12 mouse cellular contexts compared by ENCODE assay signal in the genomic region with DNA sequence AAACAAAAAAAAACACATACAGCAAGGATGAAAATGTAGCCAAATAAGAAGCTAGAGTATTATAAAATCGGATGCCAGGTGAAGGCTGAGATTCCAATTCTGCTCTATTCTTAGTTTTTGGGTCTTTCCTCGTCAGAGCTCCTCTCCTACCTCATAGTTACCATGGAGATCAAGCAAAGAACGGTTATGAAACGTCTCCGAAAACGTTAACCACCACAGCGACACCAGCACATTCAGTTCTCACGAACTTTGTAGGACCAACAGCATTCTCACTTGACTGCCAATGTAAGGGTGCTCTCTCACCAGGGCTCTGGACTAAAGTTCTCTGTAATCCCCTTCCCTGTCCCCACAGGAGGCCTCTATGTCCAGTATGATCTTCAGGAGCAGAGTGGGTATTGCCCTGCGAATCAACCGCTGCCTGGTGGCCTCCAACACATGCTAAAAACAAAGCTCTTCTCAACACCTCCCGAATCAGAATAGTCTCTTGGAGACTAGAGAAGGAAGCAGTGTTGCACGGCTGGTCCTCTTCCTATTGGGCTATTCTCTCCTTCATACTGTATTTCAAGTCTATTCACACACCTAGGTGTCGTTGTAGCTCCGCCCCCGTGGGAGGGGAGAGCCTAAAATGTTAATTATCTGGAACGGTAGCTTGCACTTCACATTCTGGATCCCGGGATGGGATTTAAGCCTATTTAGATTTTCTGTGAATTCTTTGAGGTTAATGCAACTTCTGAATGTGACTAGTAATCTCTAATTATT. TPM values are rescaled to one million over a fixed set of nuclear protein-coding genes. Genes with fewer than 3 reads are reported as not detected.
DNase-seq lines count a peak whose midpoint lies in the region; ATAC-seq and TF ChIP-seq lines count a peak whose summit lies in the region.
"Had no signal": no experiment of that assay in that cellular context is flagged by ENCODE, and none has a peak within 500 bp of the region (broad histone marks: within the 10 kb centered on the region; RNA-seq: fewer than 3 reads in every experiment).

No protein-coding gene starts in this region.

- H3K4me3 ChIP-seq in forebrain, postnatal 0 days (ENCODE audit: low read depth, low read length), result no peak overlapping the region
- no peak overlapping the region for H3K4me3 ChIP-seq in forebrain, embryonic 15.5 days
- no peak overlapping the region for H3K4me3 ChIP-seq in embryonic facial prominence, embryonic 12.5 days
- H3K4me3 ChIP-seq in midbrain, embryonic 10.5 days, result no peak overlapping the region
- H3K4me3 ChIP-seq: neural tube, embryonic 13.5 days had no signal

- no peak overlapping the region for H3K4me2 ChIP-seq in forebrain, postnatal 0 days (ENCODE audit: low read depth)
- H3K4me2 ChIP-seq in forebrain, embryonic 15.5 days (replicated peaks), result no peak overlapping the region
- H3K4me2 ChIP-seq in embryonic facial prominence, embryonic 12.5 days (replicated peaks), result peak overlapping the region; percentile 33; the same call in 1 of the 2 replicates

- no peak for TF ChIP-seq CTCF in forebrain, postnatal 0 days (IDR thresholded peaks at IDR 0.05; ENCODE audit: low read depth)

- no peak overlapping the region for H3K9ac ChIP-seq in forebrain, postnatal 0 days
- no peak overlapping the region for H3K9ac ChIP-seq in forebrain, embryonic 15.5 days (replicated peaks)
- no peak overlapping the region for H3K9ac ChIP-seq in embryonic facial prominence, embryonic 12.5 days
- H3K9ac ChIP-seq: neural tube, embryonic 13.5 days had no signal

- H3K27me3 ChIP-seq in forebrain, postnatal 0 days (ENCODE audit: insufficient read depth, low read length), result peaks cover 70% of the 10 kb centered on the region
- peaks cover 86% of the 10 kb centered on the region for H3K27me3 ChIP-seq in forebrain, embryonic 15.5 days
- peaks cover 15% of the 10 kb centered on the region for H3K27me3 ChIP-seq in embryonic facial prominence, embryonic 12.5 days
- H3K27me3 ChIP-seq in midbrain, embryonic 10.5 days (ENCODE audit: low read depth, poor library complexity, severe bottlenecking), result peaks cover 100% of the 10 kb centered on the region

- no peaks in the 10 kb centered on the region for H3K4me1 ChIP-seq in forebrain, postnatal 0 days (ENCODE audit: insufficient read depth)
- peaks cover 9% of the 10 kb centered on the region for H3K4me1 ChIP-seq in forebrain, embryonic 15.5 days
- H3K4me1 ChIP-seq in embryonic facial prominence, embryonic 12.5 days, result peaks cover 30% of the 10 kb centered on the region
- peaks cover 40% of the 10 kb centered on the region for H3K4me1 ChIP-seq in midbrain, embryonic 10.5 days

- no peaks in the 10 kb centered on the region for H3K9me3 ChIP-seq in forebrain, postnatal 0 days (ENCODE audit: low read length)
- H3K9me3 ChIP-seq in forebrain, embryonic 15.5 days, result no peaks in the 10 kb centered on the region
- no peaks in the 10 kb centered on the region for H3K9me3 ChIP-seq in embryonic facial prominence, embryonic 12.5 days
- H3K9me3 ChIP-seq in midbrain, embryonic 10.5 days (replicated peaks), result no peaks in the 10 kb centered on the region
- H3K9me3 ChIP-seq: neural tube, embryonic 13.5 days had no signal

- ATAC-seq in forebrain, postnatal 0 days, result peak; percentile 61
- ATAC-seq in forebrain, embryonic 15.5 days (replicated peaks), result no peak
- ATAC-seq in embryonic facial prominence, embryonic 12.5 days (ENCODE audit: insufficient number of reproducible peaks, insufficient read depth, low FRiP score, low TSS enrichment), result no peak

- H3K27ac ChIP-seq in forebrain, postnatal 0 days (ENCODE audit: low read depth, low read length), result no peak overlapping the region
- no peak overlapping the region for H3K27ac ChIP-seq in forebrain, embryonic 15.5 days (replicated peaks)
- no peak overlapping the region for H3K27ac ChIP-seq in embryonic facial prominence, embryonic 12.5 days
- H3K27ac ChIP-seq in midbrain, embryonic 10.5 days (replicated peaks), result no peak overlapping the region
- H3K27ac ChIP-seq: neural tube, embryonic 13.5 days had no signal

- 23% methylated on average over 17 of the region's 17 CpGs for WGBS in forebrain, postnatal 0 days
- WGBS in forebrain, embryonic 15.5 days, result 22% methylated on average over 17 of the region's 17 CpGs
- WGBS in embryonic facial prominence, embryonic 12.5 days, result 29% methylated on average over 17 of the region's 17 CpGs
- 26% methylated on average over 17 of the region's 17 CpGs for WGBS in midbrain, embryonic 10.5 days

- H3K36me3 ChIP-seq in forebrain, postnatal 0 days (ENCODE audit: insufficient read depth), result no peaks in the 10 kb centered on the region
- no peaks in the 10 kb centered on the region for H3K36me3 ChIP-seq in forebrain, embryonic 15.5 days
- no peaks in the 10 kb centered on the region for H3K36me3 ChIP-seq in embryonic facial prominence, embryonic 12.5 days
- no peaks in the 10 kb centered on the region for H3K36me3 ChIP-seq in midbrain, embryonic 10.5 days
- H3K36me3 ChIP-seq: neural tube, embryonic 13.5 days had no signal

- peak; percentile 47 for DNase-seq in forebrain, postnatal 0 days
- DNase-seq in left cerebral cortex, adult 18-20 months (ENCODE audit: low spot score in 2 of 2), result peak; percentile 18 to 30
- no peak for DNase-seq in left cerebral cortex, adult 8-10 months (ENCODE audit: low spot score in 2 of 2)
- peak; percentile 30 for DNase-seq in midbrain, embryonic 10.5 days (ENCODE audit: low spot score)
- DNase-seq in ovary, postnatal 10 days (ENCODE audit: low spot score), result no peak
- DNase-seq in thymus, adult 18-20 months, result no peak
- DNase-seq: layer of hippocampus, adult 9-11 months; lung, postnatal 10 days had no signal

RNA-seq across cellular contexts. Expression of a gene that starts 50.2 kb away (rescaled TPM):
- total RNA-seq in forebrain, postnatal 0 days (2014; rRNA removed), result 0.10 TPM in 1 of 2 replicates, not detected in the other
- not detected in 2 replicates for polyA plus RNA-seq in forebrain, postnatal 0 days (2015; fragmentation: Nextera tagmentation; extraction: Ambion mirVana)
- polyA plus RNA-seq in forebrain, embryonic 15.5 days (2015; fragmentation: Nextera tagmentation; extraction: Ambion mirVana), result not detected in 2 replicates
- total RNA-seq in left cerebral cortex, adult 18-20 months (2021), result under 1 TPM in 1 of 2 experiments, not detected in 1; 0.14 TPM
- total RNA-seq in left cerebral cortex, adult 8-10 months (2022), result under 1 TPM in 3 of 4 experiments, not detected in 1; 0.15 to 0.39 (median 0.21) TPM
- polyA plus RNA-seq in embryonic facial prominence, embryonic 12.5 days (2016; fragmentation: Nextera tagmentation; extraction: Ambion mirVana), result not detected in 2 replicates
- polyA plus RNA-seq in midbrain, embryonic 10.5 days (2016; fragmentation: Nextera tagmentation; extraction: Ambion mirVana), result 0.05 TPM in 1 of 2 replicates, not detected in the other
- polyA plus RNA-seq: gonadal fat pad, adult 2 months; neural tube, embryonic 13.5 days had no signal

Comparison
In these comparisons a context has a peak if more than half of its experiments do, and no peak if none do; other contexts are left out.
1. DNase-seq: peak in forebrain, postnatal 0 days (single experiment), left cerebral cortex, adult 18-20 months (2 of 2) and midbrain, embryonic 10.5 days (single experiment); none in left cerebral cortex, adult 8-10 months (0 of 2), ovary, postnatal 10 days (single experiment) and thymus, adult 18-20 months (0 of 2).